Mouse (Mus musculus) testis, postnatal 14 days (tissue): Measurements from ENCODE around the gene Shisa6.
A peak's percentile ranks its signal among the peaks of the same experiment; 100 is the strongest.
"Not testable (repeated sequence)": the region's sequence is repeated elsewhere in the genome, so short reads cannot be mapped to it uniquely, and the experiment has no call there.

Experiments
- DNase-seq: peaks from one replicate; pipeline ENCODE4 v3.0.0; 2021; ENCODE audit warnings: low spot score

The Shisa6 gene

GRCm38 (mm10) chr11:66482501-66482900 lies 43.3 kb downstream of the Shisa6 start:
- DNase-seq: no peak

- DNase-seq: no peak
Observed at GRCm38 (mm10) chr11:66442631-66443030, 83.1 kb downstream of the Shisa6 start.

GRCm38 (mm10) chr11:66426129-66426528 lies 99.6 kb downstream of the Shisa6 start:
- DNase-seq: no peak

GRCm38 (mm10) chr11:66418216-66418615 lies 107.5 kb downstream of the Shisa6 start:
- DNase-seq: peak; percentile 13

- not testable (repeated sequence) for DNase-seq
Observed at GRCm38 (mm10) chr11:66408721-66409120, 117.0 kb downstream of the Shisa6 start.

- no peak for DNase-seq
Observed at GRCm38 (mm10) chr11:66400036-66400435, 125.7 kb downstream of the Shisa6 start.

- peak; percentile 62 for DNase-seq
Observed at GRCm38 (mm10) chr11:66387561-66387960, 138.2 kb downstream of the Shisa6 start.

GRCm38 (mm10) chr11:66371796-66372195 lies 154.0 kb downstream of the Shisa6 start:
- no peak for DNase-seq

GRCm38 (mm10) chr11:66369764-66370163 lies 156.0 kb downstream of the Shisa6 start:
- no peak for DNase-seq

GRCm38 (mm10) chr11:66366809-66367685 lies 158.7 kb downstream of the Shisa6 start:
- DNase-seq: no peak

- DNase-seq: no peak
Observed at GRCm38 (mm10) chr11:66359811-66360210, 166.0 kb downstream of the Shisa6 start.

GRCm38 (mm10) chr11:66344822-66345221 lies 180.9 kb downstream of the Shisa6 start:
- no peak for DNase-seq

- no peak for DNase-seq
Observed at GRCm38 (mm10) chr11:66336313-66336712, 189.5 kb downstream of the Shisa6 start.

GRCm38 (mm10) chr11:66312764-66313163 lies 213.0 kb downstream of the Shisa6 start:
- DNase-seq: no peak

GRCm38 (mm10) chr11:66304396-66304795 lies 221.4 kb downstream of the Shisa6 start:
- no peak for DNase-seq

- no peak for DNase-seq
Observed at GRCm38 (mm10) chr11:66274707-66275081, 251.1 kb downstream of the Shisa6 start.

- no peak for DNase-seq
Observed at GRCm38 (mm10) chr11:66273904-66274706, 251.7 kb downstream of the Shisa6 start.

GRCm38 (mm10) chr11:66267029-66267428 lies 258.7 kb downstream of the Shisa6 start:
- DNase-seq: no peak

GRCm38 (mm10) chr11:66265336-66265990 lies 260.3 kb downstream of the Shisa6 start:
- no peak for DNase-seq

- DNase-seq: no peak
Observed at GRCm38 (mm10) chr11:66260205-66260604, 265.6 kb downstream of the Shisa6 start.

- peak; percentile 40 for DNase-seq
Observed at GRCm38 (mm10) chr11:66258851-66259250, 266.9 kb downstream of the Shisa6 start.

GRCm38 (mm10) chr11:66247115-66247514 lies 278.6 kb downstream of the Shisa6 start:
- no peak for DNase-seq
